Comparison of ENCODE assay signal across 16 mouse cellular contexts in the genomic region with DNA sequence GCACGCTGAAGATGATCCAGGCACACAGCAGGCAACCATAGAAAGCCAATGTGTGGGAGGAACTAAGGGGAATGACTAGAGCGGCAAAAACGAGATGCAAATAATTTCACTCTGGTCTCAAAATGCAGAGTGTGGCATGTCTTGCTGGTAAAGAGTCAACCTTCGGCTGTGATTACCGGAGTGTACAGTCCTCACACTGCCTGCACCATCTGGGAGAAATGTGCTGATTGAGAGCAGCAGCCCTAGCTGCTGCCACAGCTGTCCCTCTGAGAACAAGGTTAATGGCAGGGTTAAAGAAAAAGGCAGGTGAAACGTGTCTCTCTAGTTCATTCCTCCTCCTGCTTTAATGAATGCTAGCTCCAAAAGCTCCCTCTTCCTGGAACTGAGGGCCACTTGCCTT.
DNase-seq lines count a peak whose midpoint lies in the region; ATAC-seq lines count a peak whose summit lies in the region.
"Had no signal": no experiment of that assay in that cellular context is flagged by ENCODE, and none has a peak within 500 bp of the region (broad histone marks: within the 10 kb centered on the region; RNA-seq: fewer than 3 reads in every experiment).

No protein-coding gene starts in this region.

- H3K4me1 ChIP-seq in forebrain, embryonic 14.5 days (ENCODE audit: control insufficient read depth, insufficient read depth, low read length): no peaks in the 10 kb centered on the region
- H3K4me1 ChIP-seq in forebrain, embryonic 10.5 days: 0 out of 2 replicates have a peak, but pooled peaks cover 4% of the 10 kb centered on the region
- no peaks in the 10 kb centered on the region for H3K4me1 ChIP-seq in neural tube, embryonic 14.5 days (ENCODE audit: control insufficient read depth, insufficient read depth, low read length)
- H3K4me1 ChIP-seq: embryonic facial prominence, embryonic 10.5 days; embryonic facial prominence, embryonic 12.5 days; forebrain, embryonic 15.5 days had no signal

- no peaks in the 10 kb centered on the region for H3K36me3 ChIP-seq in forebrain, embryonic 14.5 days (ENCODE audit: control insufficient read depth, insufficient read depth, low read length)
- H3K36me3 ChIP-seq in forebrain, embryonic 10.5 days (replicated peaks): no peaks in the 10 kb centered on the region
- H3K36me3 ChIP-seq in neural tube, embryonic 14.5 days (ENCODE audit: control insufficient read depth, insufficient read depth, low read length): no peaks in the 10 kb centered on the region
- H3K36me3 ChIP-seq: embryonic facial prominence, embryonic 10.5 days; embryonic facial prominence, embryonic 12.5 days; forebrain, embryonic 15.5 days had no signal

- no peaks in the 10 kb centered on the region for H3K27me3 ChIP-seq in forebrain, embryonic 14.5 days (replicated peaks; ENCODE audit: control insufficient read depth, insufficient read depth, low read length)
- H3K27me3 ChIP-seq in forebrain, embryonic 10.5 days (ENCODE audit: poor library complexity, severe bottlenecking): no peaks in the 10 kb centered on the region
- H3K27me3 ChIP-seq in neural tube, embryonic 14.5 days (ENCODE audit: control insufficient read depth, insufficient read depth, low read length): no peaks in the 10 kb centered on the region
- H3K27me3 ChIP-seq: embryonic facial prominence, embryonic 12.5 days; forebrain, embryonic 15.5 days had no signal

- H3K9me3 ChIP-seq in forebrain, embryonic 14.5 days (replicated peaks; ENCODE audit: control insufficient read depth, low read length): no peaks in the 10 kb centered on the region
- H3K9me3 ChIP-seq in forebrain, embryonic 10.5 days: no peaks in the 10 kb centered on the region
- H3K9me3 ChIP-seq in neural tube, embryonic 14.5 days (ENCODE audit: control insufficient read depth, low read length): no peaks in the 10 kb centered on the region
- H3K9me3 ChIP-seq: embryonic facial prominence, embryonic 10.5 days; embryonic facial prominence, embryonic 12.5 days; forebrain, embryonic 15.5 days had no signal

- H3K27ac ChIP-seq in forebrain, embryonic 14.5 days (ENCODE audit: low read depth, low read length): no peak overlapping the region
- no peak overlapping the region for H3K27ac ChIP-seq in forebrain, embryonic 10.5 days
- no peak overlapping the region for H3K27ac ChIP-seq in neural tube, embryonic 14.5 days (ENCODE audit: low read depth, low read length)
- H3K27ac ChIP-seq: embryonic facial prominence, embryonic 10.5 days; embryonic facial prominence, embryonic 12.5 days; forebrain, embryonic 15.5 days had no signal

- H3K4me3 ChIP-seq in forebrain, embryonic 14.5 days (ENCODE audit: low read depth, low read length): no peak overlapping the region
- H3K4me3 ChIP-seq in forebrain, embryonic 10.5 days: no peak overlapping the region
- no peak overlapping the region for H3K4me3 ChIP-seq in neural tube, embryonic 14.5 days (ENCODE audit: low read depth, low read length)
- H3K4me3 ChIP-seq: embryonic facial prominence, embryonic 10.5 days; embryonic facial prominence, embryonic 12.5 days; forebrain, embryonic 15.5 days had no signal

- 55% methylated on average over 6 of the region's 6 CpGs for WGBS in forebrain, embryonic 14.5 days
- WGBS in forebrain, embryonic 10.5 days: 79% methylated on average over 6 of the region's 6 CpGs
- 61% methylated on average over 6 of the region's 6 CpGs for WGBS in neural tube, embryonic 14.5 days

- no peak overlapping the region for H3K4me2 ChIP-seq in forebrain, embryonic 14.5 days (ENCODE audit: low read length)
- no peak overlapping the region for H3K4me2 ChIP-seq in neural tube, embryonic 14.5 days (ENCODE audit: low read depth, low read length)
- H3K4me2 ChIP-seq: embryonic facial prominence, embryonic 12.5 days; forebrain, embryonic 15.5 days had no signal

- no peak overlapping the region for H3K9ac ChIP-seq in forebrain, embryonic 14.5 days (ENCODE audit: low read length)
- no peak overlapping the region for H3K9ac ChIP-seq in neural tube, embryonic 14.5 days (replicated peaks; ENCODE audit: low read depth, low read length)
- H3K9ac ChIP-seq: embryonic facial prominence, embryonic 12.5 days; forebrain, embryonic 15.5 days; forebrain, postnatal 0 days had no signal

- DNase-seq in forebrain, embryonic 14.5 days (ENCODE audit: low spot score): peak; percentile 2
- DNase-seq in forebrain, embryonic 10.5 days (ENCODE audit: extremely low spot score, low spot score): no peak
- DNase-seq in neural tube, embryonic 10.5 days (ENCODE audit: extremely low spot score, low spot score): no peak
- no peak for DNase-seq in kidney, postnatal 10 days
- DNase-seq: adrenal gland, adult 2 months; adrenal gland, postnatal 10 days; adrenal gland, postnatal 25 days; cerebellum, adult 11-12 months; cerebellum, adult 2 months; cerebellum, adult 9-10 months; cerebellum, postnatal 25 days; forebrain, postnatal 0 days had no signal

- ATAC-seq in forebrain, embryonic 14.5 days: no peak
- ATAC-seq in neural tube, embryonic 14.5 days (ENCODE audit: low read depth): 0 out of 2 replicates have a peak, but pooled peaks have one; percentile 54
- ATAC-seq: forebrain, embryonic 15.5 days; forebrain, postnatal 0 days had no signal
